Mouse (Mus musculus) subcutaneous adipose tissue, adult 2 months (tissue): ENCODE data around the gene Leo1. TPM values are rescaled to one million over a fixed set of nuclear protein-coding genes. Genes with fewer than 3 reads are reported as not detected.

Experiments
- polyA plus RNA-seq: library from polyadenylated mRNA; depleted of rRNA; stranded (reverse); fragments of >200 nt; gene quantifications from 2 replicates; pipeline ENCODE4 v1.2.3, GENCODE M21; 2012; ENCODE audit warnings: low replicate concordance; rRNA removed

Gene Leo1
- polyA plus RNA-seq: 3.5 and 7.1 TPM in 2 replicates

GRCm38 (mm10) chr9:75440796-75441666 is at the start of gene Leo1:
TSS of gene Leo1 (plus strand) at chr9:75441524.

GRCm38 (mm10) chr9:75409852-75410378 is 31.4 kb upstream of the Leo1 start, which contains the start of gene Mapk6:
TSS of gene Mapk6 (minus strand) at chr9:75410005.

Other genes starting within 250 kb of the Leo1 start
- 2.7 and 30.9 TPM in 2 replicates for gene Myo5c, start 209.5 kb upstream of the Leo1 start, polyA plus RNA-seq
- 48.7 and 65.0 TPM in 2 replicates for gene Gnb5, start 135.2 kb upstream of the Leo1 start, polyA plus RNA-seq
- gene Bcl2l10, start 93.8 kb upstream of the Leo1 start, polyA plus RNA-seq: 0.90 and 1.3 TPM in 2 replicates
- gene Mapk6, start 31.5 kb upstream of the Leo1 start, polyA plus RNA-seq: 43.8 and 54.3 TPM in 2 replicates
- gene Tmod3, start 118.1 kb downstream of the Leo1 start, polyA plus RNA-seq: 31.6 and 48.1 TPM in 2 replicates
- 2.3 and 5.6 TPM in 2 replicates for gene Tmod2, start 169.8 kb downstream of the Leo1 start, polyA plus RNA-seq
- gene Lysmd2, start 184.2 kb downstream of the Leo1 start, polyA plus RNA-seq: 18.9 and 56.2 TPM in 2 replicates
- gene Scg3, start 242.5 kb downstream of the Leo1 start, polyA plus RNA-seq: 4.3 and 5.0 TPM in 2 replicates